Mouse (Mus musculus) cerebellum, adult 2 months (tissue): ENCODE data around the gene Mta2.

Source experiments
- CTCF ChIP-seq: fragments of 200-500 bp; IDR thresholded peaks from 2 replicates; pipeline ENCODE4 v1.5.1; 2011; ENCODE audit warnings: low read depth, mild to moderate bottlenecking, control low read depth, low read length, moderate library complexity, borderline replicate concordance; ENCODE audit not compliant: insufficient read depth
- POLR2A ChIP-seq: fragments of 200-500 bp; IDR thresholded peaks from 2 replicates; pipeline ENCODE4 v1.6.1; 2011; ENCODE audit warnings: low read length, control low read depth, borderline replicate concordance; ENCODE audit not compliant: insufficient read depth

- no peak for TF ChIP-seq CTCF
- no peak for TF ChIP-seq POLR2A
Measured at GRCm38 (mm10) chr19:8989567-8990431, 48.1 kb downstream of the Mta2 start.
